Mouse (Mus musculus): ENCODE measurements around the gene Gm10772.
"Not testable (repeated sequence)": the region's sequence is repeated elsewhere in the genome, so short reads cannot be mapped to it uniquely, and the experiment has no call there.

Gm10772 gene

GRCm38 (mm10) chr13:66227473-66227872 is at the start of gene Gm10772:
Gm10772 (minus strand) TSS chr13:66227573.
- in situ Hi-C loops (cut with MboI; ENCODE audit: low pct_unique_long_range_greater_than_20kb in 1 of 2, low sequenced_read_pairs in 2 of 2, unreplicated experiment in 1 of 2) = not testable (repeated sequence)

GRCm38 (mm10) chr13:66263914-66264313 is 36.5 kb upstream of the Gm10772 start:
- in situ Hi-C loops (cut with MboI; ENCODE audit: low pct_unique_long_range_greater_than_20kb in 1 of 2, low sequenced_read_pairs in 2 of 2, unreplicated experiment in 1 of 2) = not testable (repeated sequence)

GRCm38 (mm10) chr13:66263141-66263540 is 35.8 kb upstream of the Gm10772 start:
- in situ Hi-C loops (cut with MboI; ENCODE audit: low pct_unique_long_range_greater_than_20kb in 1 of 2, low sequenced_read_pairs in 2 of 2, unreplicated experiment in 1 of 2) = not testable (repeated sequence)

GRCm38 (mm10) chr13:66214349-66214748 is 13.0 kb downstream of the Gm10772 start:
- in situ Hi-C loops (cut with MboI; ENCODE audit: low pct_unique_long_range_greater_than_20kb in 1 of 2, low sequenced_read_pairs in 2 of 2, unreplicated experiment in 1 of 2) = no loop called here

- in situ Hi-C loops (cut with MboI; ENCODE audit: low pct_unique_long_range_greater_than_20kb in 1 of 2, low sequenced_read_pairs in 2 of 2, unreplicated experiment in 1 of 2) = not testable (repeated sequence)
Measured at GRCm38 (mm10) chr13:66213811-66214210, 13.6 kb downstream of the Gm10772 start.

GRCm38 (mm10) chr13:66179172-66179571 is 48.2 kb downstream of the Gm10772 start:
- in situ Hi-C loops (cut with MboI; ENCODE audit: low pct_unique_long_range_greater_than_20kb in 1 of 2, low sequenced_read_pairs in 2 of 2, unreplicated experiment in 1 of 2) = not testable (repeated sequence)
